Mouse (Mus musculus): ENCODE data around the gene Cpm.

Gene Cpm

GRCm38 (mm10) chr10:117687577-117687976 lies 58.3 kb downstream of the Cpm start:
- no peak for DNase-seq (ENCODE audit: low spot score in 2 of 2)

GRCm38 (mm10) chr10:117688204-117689151 lies 59.2 kb downstream of the Cpm start:
- DNase-seq (ENCODE audit: low spot score in 2 of 2): no peak

DNA sequence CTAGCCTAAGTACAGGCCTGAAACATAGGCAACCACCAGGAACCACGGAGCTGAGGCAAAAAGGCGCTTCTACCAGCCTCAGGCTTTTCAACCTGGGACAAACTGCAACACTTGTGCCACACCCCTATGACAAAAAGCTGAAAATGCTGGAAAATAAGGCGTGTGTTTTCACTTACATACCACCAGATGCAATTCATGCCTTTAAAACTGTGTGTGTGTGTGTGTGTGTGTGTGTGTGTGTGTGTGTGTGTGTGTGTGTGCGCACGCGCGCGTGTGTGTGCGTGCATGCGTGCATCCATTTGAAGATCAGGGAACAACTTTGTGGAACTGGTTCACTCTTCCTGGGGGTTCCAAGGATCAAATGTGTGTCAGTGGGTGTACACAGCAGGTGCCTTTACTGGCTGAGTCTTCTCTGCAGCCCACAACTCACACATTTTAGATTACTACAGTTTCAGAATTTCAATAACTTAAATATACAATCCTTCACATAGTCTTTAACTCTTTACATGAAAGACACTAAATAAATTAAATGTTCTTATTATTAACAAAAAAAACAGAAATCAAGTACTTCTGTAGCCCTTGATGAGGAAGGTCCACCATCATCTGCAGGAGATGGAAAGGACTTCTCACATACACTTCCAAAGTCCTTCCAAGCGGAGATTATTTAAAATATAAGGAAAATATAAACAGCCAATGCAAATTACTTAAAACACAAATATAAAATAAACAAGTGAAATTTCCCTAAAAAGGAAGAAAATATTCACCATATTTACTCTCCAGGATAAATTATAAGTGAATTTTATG lies 60.2 kb downstream of the Cpm start:
- no peak for DNase-seq (ENCODE audit: low spot score in 2 of 2)

DNA sequence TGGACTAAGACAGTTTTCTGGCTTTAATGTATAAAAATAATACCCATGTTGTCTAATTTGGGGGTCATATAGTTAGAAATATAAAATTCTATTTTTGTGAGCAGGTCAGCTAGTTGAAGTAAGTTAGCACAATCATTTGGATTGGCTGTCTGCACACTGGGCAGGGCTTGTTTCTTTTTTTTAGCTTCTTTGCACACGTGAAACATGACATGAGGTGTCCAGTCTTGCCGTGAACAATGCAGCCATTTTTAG lies 60.7 kb downstream of the Cpm start:
- DNase-seq (ENCODE audit: low spot score in 2 of 2): no peak

GRCm38 (mm10) chr10:117690770-117691296 lies 61.5 kb downstream of the Cpm start:
- no peak for DNase-seq (ENCODE audit: low spot score in 2 of 2)

GRCm38 (mm10) chr10:117691389-117691968 lies 62.2 kb downstream of the Cpm start:
- DNase-seq (ENCODE audit: low spot score in 2 of 2): no peak

DNA sequence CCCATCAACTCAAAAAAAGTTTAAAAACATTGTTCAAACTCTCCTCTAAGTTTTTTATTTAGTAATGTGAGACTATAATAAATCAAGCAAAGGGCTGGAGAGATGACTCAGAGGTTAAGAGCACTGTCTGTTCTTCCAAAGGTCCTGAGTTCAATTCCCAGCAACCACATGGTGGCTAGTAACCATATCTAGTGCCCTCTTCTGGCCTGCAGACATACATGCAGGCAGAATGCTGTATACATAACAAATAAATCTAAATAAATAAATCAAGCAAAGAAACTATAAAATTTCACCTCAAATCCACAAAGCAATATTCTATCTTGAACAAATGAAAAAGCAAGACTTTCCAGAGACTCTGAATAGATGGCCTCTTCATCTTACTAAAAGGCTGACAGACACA lies 62.9 kb downstream of the Cpm start:
- no peak for DNase-seq (ENCODE audit: low spot score in 2 of 2)

GRCm38 (mm10) chr10:117692953-117693352 lies 63.7 kb downstream of the Cpm start:
- DNase-seq (ENCODE audit: low spot score in 2 of 2): no peak

DNA sequence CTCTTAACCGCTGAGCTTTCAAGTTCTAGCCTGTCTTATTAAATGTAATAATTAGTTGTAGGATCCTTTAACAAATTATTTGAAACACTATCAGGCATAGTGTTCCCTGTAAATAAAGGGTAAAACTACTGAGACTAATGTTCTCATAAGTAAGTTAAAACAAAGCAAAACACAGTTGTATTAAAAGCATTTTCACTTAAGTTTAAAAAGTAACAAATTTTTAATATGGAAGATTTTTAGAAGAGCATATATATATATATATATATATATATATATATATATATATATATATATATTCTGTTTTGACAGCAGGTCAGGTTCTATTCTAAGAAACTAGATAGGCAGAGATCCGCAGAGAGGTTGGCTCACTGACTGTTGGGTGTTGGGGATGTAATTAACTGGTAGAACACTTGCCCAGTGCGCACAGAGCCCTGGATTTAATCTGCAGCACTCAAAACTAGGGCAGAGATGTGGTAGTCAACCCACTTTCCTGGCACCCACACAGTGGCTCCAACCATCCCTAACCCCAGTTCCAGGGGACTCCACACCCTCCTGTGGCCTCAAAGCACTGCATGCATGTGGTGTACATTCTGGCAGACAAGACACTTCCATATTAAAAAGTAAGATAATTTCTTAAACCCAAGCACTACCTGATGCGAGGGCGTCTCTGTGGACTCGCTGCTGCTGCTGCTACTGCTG lies 65.1 kb downstream of the Cpm start:
- no peak for DNase-seq (ENCODE audit: low spot score in 2 of 2)

DNA sequence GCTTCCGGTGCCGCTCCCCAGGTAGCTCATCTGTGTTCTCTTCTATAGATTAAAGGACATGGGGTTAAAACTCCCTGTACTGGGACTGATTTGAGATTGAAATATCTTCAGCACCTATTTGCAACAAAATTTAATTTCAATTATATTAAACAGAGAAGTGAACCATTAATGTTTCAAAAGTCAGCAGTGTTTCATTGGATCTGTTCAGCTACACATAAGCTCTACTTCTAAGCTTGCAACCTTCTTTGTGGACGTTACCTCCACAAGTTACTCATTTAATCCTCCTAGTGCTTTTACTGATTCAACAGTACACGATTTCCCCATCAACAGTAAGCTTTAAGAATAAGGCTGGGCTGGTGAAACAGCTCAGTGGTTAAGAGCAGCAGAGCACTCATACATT lies 65.7 kb downstream of the Cpm start:
- DNase-seq (ENCODE audit: low spot score in 2 of 2): no peak

DNA sequence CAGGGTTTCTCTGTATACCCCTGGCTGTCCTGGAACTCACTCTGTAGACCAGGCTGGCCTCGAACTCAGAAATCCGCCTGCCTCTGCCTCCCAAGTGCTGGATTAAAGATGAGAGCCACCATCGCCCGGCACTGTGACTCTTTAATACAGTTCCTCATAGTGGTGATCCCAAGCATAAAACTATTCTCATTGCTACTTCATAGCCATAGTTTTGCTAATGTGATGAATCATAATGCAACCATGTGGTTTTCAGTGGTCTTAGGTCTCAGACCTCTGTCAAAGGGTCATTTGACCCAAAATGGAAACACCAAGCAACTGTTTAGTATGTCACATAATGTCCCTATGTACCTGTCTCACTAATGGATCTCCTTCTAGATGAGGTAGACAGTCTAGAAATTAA lies 66.3 kb downstream of the Cpm start:
- no peak for DNase-seq (ENCODE audit: low spot score in 2 of 2)

DNA sequence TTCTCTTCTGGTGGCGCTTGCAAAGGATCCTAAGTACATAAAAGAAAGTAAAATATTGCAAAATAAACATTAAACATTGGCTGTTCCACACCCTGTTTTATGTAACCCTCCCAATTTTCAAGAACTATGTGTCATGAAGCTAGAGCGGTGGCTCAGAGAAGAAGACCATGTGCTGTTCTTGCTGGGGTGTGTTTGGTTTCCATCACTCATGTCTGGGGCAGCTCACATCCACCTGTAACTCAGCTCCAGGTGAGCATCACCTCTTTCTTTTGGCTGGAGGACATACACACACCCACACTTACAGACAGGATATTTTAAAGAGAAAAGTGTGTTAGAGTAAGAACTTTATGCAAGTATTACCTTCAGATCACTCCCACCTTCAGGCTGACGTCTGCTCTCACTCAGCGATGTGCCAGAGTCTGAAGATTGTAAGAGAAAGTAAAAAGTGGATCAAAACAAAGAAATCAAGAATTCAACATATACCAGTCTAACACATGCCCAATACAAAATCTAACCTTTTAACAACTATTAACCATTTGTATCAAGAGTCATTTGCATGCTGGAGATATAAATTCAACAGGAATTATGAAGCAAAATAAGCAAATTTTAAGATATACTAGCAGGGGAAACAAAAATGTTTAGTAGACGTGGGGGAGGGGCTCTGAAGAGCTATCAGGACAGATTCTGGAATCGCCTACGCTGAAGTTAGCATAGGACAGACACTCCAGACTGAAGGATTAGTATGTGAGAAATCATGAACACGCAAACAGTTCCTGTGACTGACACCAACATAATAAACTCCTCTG lies 66.9 kb downstream of the Cpm start:
- no peak for DNase-seq (ENCODE audit: low spot score in 2 of 2)

- DNase-seq (ENCODE audit: low spot score in 2 of 2): no peak
Measured at GRCm38 (mm10) chr10:117696827-117697560, 67.7 kb downstream of the Cpm start.

DNA sequence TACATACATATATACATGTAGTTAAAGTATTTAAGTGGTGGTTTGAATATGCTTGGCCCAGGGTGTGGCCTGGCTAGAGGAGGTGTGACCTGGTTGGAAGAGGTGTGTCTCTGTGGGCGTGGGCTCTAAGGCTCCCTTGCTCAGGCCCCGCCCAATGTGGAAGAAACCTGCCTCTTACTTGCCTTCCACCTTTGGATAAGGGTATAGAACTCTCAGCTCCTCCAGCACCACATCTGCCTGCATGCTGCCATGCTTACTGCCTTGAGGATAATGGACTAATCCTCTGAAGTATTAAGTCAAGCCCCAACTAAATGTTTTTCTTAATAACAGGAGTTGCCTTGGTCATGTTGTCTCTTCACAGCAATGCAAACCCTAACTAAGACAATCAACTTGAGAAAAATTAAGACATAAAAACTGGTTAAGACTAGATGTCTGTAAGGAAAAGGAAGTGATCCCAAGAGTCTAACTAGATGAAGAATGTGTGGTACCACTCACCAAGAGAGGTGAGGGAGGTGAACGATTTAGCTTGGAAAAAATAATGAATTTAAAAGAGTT lies 68.3 kb downstream of the Cpm start:
- DNase-seq (ENCODE audit: low spot score in 2 of 2): no peak

DNA sequence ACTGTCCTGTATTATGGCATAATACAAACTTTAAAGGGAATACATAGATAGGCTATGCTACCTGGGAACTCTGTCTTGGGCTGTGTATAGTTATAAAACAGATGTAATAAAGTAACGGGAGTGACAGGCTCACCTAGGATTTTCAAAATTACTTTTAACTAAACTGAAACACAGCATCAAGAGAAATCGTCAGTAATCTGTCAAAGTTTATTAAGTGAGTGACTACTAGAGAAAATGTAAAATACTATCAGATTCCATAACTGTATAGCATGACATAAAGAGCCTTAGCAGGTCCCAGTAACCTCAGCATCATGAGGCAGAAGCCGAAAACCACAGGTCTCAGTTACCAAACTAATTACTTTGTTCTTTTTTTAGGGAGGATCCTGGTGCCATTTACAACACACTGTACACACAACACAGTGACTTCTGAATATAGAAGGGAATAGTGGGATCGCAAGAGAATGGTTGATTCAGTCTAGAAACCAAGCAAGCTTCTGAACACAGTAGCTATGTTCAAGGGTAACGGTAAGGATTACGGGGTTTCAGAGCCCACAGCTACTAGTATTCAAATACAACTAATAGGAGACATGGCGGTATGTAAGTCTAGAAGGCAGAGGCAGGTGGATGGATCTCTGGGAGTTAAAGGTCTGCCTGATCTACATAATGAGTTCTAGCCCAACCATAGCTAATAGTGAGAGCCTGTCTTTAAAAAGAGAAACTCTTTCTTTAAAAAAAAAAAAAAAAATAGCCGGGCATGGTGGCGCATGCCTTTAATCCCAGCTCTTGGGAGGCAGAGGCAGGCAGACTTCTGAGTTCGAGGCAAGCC lies 69.2 kb downstream of the Cpm start:
- no peak for DNase-seq (ENCODE audit: low spot score in 2 of 2)

DNA sequence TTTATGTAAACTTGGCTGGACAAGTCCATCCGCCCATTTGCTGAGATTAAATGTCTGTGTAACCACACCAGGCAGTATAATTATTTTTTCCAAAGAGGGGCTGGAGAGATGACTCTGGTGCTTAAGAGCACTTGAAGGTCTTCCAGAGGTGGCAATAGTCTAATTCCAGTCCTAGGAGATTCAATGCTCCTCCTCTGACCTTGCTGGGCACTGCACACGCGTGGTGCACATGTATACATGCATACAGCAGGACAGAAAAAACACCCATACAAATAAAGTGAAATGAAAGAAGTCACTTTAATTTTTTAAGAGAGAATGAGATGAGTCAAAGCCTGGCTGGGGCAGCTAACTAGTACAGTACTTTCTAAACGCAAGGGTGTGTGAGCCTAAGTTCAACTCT lies 70.6 kb downstream of the Cpm start:
- no peak for DNase-seq (ENCODE audit: low spot score in 2 of 2)

DNA sequence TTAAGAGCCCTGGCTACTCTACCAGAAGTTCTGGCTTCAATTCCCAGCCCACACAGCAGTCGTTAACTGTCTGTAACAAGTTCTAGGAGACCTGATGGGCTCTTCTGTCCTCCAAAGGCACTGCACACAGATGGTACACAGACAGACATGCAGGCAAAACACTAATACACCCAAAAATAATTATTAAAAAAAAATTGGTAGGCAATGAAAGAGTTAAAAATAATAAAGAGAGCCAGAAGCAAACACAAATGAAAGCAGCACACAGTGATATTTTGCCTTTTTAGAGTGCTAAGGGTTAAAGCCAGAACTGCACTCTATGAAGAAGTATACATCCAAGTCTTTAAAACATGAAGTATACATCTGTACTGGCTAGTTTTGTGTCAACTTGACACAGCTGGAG lies 71.2 kb downstream of the Cpm start:
- no peak for DNase-seq (ENCODE audit: low spot score in 2 of 2)

DNA sequence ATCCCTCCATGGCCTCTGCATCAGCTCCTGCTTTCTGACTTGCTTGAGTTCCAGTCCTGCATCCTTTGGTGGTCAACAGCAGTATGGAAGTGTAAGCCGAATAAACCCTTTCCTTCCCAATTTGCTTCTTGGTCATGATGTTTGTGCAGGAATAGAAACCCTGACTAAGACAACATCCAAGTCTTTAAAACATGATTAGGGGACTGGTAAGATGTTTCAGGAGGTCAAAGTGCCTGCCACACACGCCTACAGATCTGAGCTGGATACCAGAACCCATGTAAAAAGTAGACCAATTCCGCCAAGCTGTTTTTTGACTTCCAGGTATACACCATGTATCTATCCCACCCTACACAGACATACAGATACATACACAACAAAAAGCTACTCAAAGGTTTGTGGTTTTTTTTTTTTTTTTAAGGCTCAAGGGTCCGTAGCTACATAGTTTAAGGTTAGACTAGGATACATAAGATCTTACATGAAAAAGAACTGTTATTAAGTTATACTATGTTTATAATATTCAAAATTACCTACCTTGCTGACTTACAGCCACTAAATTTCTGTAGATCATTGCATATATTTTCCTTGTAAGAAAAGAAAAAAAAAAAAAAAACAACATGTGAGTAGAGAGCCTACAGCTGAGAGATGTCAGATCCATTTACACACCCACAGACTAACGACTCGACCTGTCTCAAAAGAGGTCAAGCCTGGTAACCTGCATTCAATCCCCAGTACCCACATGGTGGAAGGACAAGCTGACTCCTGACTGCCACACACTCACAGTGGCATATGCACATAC lies 71.9 kb downstream of the Cpm start:
- DNase-seq (ENCODE audit: low spot score in 2 of 2): no peak
